Mouse (Mus musculus) heart, postnatal 25 days (tissue): ENCODE data around the gene Hes1. TPM values are rescaled to one million over a fixed set of nuclear protein-coding genes. Genes with fewer than 3 reads are reported as not detected.
A peak's percentile ranks its signal among the peaks of the same experiment; 100 is the strongest.

Experiments
- DNase-seq: peaks from one replicate; pipeline ENCODE4 v3.0.0; 2022; ENCODE audit warnings: low spot score
- intact Hi-C: fragments of 180-260 bp; cut with DNase I; formaldehyde crosslinking; loops from one replicate; pipeline ENCODE4 v1.15.1; 2025
- total RNA-seq, 2 experiments: library from RNA; stranded (reverse); gene quantifications; 2 replicates each; pipeline ENCODE4 v1.2.3; 2021

Gene Hes1
- total RNA-seq, 2 experiments from 2014 or later = 24.0 to 27.4 TPM

DNA sequence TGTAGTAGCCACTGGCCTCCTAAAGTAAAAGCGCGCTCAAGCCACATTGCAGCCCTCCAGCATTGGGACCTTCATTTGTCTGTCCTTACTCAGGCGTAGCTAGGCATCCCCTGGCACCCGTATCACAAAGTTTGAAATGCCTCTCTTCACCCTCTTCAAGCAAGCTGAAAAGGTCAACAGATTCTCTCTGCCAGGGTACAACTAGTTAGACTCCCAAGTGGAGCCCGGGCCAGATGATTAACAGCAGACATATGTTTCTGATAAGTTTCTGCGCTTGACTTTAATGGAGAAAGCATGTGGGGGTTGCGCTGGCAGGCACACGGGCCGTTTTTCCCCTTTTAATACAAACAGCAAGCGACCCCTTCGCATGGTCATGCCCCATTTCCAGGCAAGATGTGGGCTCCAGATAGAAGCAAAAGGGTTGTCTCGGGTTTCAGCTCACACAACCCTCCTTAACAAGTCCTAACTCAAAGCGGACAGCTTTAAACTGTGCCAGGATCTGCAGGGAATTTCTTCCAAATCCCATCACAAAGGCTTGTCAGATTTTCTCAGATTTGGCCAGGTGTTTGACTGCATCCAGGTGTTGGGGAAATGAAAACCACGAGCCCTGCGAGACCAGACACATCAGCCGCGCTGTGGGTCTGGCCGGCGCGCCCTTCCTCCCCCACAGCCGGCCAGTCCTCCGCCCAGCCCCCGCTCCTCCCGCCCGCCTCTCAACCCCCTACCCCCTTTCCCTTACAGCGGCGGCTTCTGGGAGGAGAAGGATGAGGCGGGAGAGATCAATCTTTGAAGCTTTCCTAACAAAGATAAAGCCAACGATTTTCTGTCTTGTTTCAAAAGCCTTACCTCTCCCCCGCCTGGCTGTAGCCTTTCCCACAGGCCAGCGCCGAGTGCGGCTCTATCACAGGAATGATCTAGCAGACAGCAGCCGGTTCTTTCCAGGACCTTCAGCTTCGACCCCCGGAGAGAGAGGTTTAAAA, 4.1 kb downstream of the Hes1 start:
- intact Hi-C loops = loop anchor here (2.0 kb wide), 1 partner anchor 168 kb away; no protein-coding TSS in a partner anchor

DNA sequence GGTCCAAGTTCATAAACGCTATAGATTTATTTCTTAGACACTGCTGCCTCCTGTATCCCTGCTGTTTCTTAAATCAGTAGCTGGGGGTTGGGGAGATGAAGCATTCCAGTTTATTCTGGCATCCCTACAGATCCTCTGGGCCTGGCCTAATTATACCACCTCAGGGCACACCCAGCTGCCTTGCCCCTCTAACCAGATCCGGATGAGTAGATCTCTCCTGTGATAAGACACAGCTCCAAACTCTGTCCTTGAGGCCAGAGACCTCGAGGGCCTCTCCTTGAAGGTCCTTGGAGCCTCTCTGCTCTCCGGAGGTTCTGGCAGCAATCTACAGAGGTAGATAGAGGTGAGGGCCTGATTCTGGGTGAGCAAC, 5.4 kb downstream of the Hes1 start:
- DNase-seq = peak; percentile 7
- intact Hi-C loops = loop anchor here (2.0 kb wide), 1 partner anchor 167 kb away; no protein-coding TSS in a partner anchor

More for the DNA sequence above, 4.1 kb downstream of the Hes1 start:
- DNase-seq = no peak

DNA sequence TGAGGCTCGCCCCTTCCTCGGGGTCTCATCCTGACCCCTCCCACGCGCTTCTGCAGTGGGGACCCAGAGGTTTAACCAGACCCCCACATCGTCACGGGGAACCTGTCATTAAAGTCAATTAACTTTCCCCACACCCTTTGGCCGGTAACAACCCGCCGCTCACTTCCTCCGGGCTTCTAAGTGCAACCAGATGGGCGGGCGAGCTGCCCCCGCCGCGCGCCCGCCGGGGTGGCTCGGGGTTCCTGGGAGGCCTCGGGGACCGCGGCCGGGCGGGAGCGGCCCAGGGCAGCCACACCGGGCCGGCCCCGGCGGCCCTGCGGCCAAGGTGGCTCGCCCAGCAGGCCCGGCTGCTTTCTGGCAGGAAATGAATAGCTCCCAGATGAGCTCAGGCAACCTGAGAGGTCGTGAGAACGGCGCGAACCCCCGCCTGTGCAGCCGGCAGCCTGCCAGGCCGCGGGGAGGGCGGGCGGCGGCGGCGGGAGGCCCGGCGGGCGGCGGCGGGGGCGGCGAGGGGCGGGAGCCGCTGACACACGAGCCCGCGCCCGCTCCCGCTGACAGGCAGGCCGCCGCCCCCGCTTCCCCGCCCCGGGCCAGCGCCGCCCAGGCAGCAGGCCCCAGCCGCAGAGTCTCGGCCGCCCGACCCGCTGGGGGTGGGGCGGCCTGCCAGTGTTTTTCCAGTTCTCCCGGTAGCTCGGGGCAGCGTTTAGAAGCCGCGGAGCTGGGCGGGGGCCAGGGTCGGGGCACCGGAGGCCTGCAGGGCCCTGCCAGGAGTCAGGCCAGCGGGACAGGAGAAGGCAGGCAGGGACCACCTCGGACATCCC, 6.0 kb downstream of the Hes1 start:
- DNase-seq = peak; percentile 84
- intact Hi-C loops = loop anchor here (2.0 kb wide), 1 partner anchor 167 kb away; no protein-coding TSS in a partner anchor

DNA sequence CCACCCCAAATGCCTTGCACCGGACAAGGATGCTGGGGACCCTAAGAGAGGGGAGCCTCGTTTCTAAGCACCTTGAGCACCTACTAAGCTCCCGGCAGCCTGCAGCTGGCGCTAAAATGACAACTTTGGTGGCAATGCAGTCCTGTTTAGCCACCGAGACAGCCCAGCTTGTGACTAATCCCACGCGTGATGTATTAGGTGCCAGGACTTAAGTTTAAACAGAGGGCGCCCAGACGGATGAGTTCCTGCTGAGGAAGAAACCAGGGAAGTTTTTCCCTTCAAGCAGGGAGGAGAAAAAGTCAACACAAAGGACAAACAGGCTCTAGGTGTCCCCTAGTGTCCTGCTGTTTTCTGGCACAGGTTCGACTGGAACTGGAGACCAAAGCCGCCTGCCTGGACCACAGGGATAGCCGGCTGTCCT, 6.6 kb downstream of the Hes1 start:
- no peak for DNase-seq
- intact Hi-C loops = no loop called here

DNA sequence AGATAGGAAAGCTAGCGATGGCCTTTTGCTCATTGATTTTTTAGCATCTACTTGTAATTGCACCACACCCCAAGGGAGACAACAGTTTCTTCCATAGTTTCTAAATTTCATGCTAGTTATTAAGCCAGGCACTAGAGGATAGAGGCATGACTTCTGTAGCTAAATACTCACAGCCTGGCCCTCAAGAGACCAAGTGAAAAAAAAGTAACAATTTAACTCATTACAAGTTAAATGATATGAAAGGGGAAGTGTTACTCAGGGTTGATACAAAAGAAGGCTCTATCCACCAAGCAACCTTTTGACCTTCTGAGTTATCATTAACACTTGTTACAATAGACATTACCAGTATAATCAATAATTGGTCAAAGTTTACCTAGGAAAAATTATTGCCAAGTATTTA, 9.1 kb downstream of the Hes1 start:
- no peak for DNase-seq
- intact Hi-C loops = no loop called here

DNA sequence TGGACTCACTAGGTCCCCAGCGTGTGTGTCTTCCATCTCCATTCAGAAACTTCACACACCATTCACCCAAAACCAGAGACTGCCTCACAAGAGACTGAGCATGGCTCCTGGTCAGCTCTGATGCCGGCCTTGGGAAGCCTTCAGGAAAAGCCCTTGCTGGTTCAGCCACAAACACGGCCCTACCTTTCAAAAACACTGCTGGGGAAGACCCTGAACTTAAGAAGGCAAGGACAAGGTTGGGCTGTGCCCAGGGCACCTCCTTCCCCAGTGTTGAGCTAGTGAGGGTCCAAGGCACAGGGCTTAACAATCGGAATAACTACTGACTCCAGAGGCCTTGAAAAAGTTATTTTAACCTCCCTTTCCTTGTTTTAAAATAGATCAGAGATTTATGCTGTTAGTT, 17.3 kb downstream of the Hes1 start:
- no peak for DNase-seq
- intact Hi-C loops = no loop called here

DNA sequence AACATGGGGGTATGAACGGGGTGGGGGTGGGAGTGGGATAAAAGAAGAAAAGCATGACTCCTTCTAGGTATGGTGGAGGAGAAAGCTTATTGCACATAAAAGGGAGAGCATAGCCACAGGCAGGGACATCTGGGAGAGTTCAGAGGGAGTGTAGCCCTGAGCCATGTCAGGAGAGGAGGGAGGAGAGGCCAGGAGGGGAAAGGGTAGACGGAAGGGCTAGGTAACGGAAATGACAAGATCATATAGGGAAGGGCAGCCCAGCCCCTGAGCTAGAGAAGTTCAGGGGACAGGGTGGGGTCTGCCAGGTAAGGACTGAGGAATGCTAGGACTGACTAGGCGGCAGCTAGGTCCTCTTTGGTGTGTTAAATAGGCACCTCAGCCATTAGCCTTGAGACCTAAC, 17.8 kb downstream of the Hes1 start:
- DNase-seq = no peak
- intact Hi-C loops = no loop called here

DNA sequence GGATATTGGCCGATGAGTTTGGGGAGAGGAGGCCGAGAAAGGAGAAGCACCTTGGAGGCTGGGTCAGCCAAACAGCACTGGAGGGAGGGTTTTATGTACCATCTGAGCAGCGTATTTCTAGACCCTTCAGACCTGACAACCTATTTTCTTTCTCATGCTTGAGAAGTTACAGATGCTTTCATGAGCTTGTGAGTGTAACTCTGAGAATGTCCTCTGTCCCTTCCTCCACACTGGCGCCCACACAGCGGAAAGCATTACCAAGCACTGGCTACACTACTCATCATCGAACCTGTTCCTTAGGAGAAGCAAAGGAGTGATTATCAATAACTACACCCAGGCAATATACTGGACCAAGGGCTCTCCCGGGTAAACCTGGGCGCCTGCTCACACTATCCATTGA, 18.8 kb downstream of the Hes1 start:
- intact Hi-C loops = no loop called here
- no peak for DNase-seq

DNA sequence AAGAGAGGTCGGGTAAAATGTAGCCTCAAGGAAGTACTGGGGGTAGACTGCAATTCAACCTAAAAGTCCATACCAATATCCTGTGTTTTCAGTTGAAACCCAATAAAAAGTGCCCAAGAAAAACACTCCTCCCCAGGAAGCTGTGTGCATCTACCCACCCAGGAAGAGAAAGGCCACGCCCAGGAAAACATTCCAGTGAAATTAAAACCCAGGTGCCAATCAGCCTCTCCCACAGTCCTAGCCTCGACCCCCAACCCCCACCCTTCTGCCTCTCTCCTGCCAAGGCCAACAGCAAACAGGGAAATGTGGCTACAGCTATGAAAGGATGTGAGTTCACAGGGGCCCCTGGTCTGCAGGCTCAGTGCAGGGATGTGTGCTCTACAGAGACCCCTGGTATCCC, 19.4 kb downstream of the Hes1 start:
- intact Hi-C loops = no loop called here
- no peak for DNase-seq

DNA sequence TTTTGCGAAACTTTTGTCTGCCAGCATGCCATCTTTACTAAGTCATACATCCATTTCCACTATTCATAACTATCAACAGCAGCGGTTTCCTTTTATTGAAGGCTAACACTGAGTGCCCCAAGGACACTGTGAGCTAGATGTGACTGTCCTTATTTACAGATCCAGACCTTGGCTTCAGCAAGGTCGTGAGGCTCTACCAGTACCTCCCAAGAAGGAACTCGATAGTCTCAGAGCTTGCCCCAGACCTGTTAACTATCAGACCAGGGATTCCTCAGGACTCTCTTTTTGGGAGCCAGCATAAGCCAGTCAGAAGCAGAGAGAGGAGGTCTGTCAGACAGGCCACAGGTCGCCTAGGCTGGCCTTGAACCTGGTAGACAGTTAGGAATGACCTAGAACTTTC, 24.5 kb downstream of the Hes1 start:
- no peak for DNase-seq
- intact Hi-C loops = no loop called here

DNA sequence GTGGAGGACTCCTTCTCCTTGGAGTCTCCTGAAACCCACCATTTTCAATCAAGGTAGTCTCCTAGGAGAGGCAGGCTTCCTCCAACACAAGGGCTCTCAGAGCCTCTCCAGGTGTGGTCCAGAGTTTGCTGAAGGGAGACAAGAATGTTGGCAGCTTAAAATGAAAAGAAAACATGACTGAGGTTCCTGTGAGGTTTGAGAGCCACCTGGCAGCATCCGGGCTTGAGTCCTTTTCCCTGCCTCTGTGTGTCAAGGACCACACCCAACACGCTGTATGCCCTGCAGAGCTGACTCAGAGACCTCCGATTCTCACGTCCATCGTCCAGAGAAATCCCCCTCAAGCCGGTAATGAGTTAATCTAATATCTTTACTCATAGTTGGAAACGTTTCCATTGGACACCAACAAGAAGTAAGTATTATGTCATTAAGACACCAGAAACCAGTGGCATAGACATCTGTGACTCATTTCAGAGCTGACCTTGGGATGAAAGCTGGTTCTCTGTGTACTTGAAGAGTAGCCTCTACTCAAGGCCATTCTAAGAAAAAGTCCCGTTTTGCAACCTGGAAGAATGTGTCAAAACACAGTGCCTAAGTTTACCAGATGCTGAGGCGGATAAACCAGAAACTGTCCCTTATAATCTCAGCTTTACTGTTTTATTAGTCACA, 26.1 kb downstream of the Hes1 start:
- intact Hi-C loops = no loop called here
- no peak for DNase-seq

DNA sequence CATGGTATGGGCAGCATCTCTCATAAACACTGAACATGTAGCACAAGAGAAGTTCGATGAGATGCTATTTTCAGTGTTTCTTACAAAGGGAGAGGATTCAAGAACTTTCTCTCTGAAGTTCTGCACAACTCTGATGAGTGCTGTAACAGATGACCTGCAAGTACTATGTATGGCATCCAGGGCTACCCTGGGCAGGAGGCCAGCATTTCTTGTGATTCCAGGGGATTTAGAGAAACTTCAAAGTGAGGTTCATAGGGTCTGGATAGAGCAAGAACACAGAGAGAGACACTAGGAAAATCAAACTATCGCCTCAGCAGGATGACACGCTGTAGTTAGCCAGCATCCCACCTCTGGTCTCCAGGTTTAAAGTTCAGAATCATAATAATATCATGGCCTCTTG, 31.9 kb downstream of the Hes1 start:
- DNase-seq = no peak

DNA sequence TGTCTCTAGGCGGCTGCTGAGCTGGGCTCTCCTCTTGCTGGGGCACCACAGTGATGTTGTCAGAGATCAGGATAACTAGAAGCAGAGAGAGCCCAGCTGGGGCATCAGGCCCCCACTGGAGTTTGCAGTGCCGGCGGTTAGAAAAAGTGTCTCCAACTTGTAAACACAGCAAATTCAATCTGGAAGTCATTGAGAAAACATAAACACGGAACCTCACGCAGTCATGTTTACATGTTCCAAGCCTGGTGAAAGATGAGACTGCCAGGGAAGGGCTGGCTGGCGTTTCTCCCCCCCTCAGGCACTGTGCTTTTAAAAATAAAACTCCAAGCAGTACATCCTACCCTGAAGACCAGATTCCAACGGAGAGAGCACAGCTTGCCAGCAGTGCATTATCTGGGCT, 32.3 kb downstream of the Hes1 start:
- no peak for DNase-seq

More for the DNA sequence above, 31.9 kb downstream of the Hes1 start:
- intact Hi-C loops = no loop called here

DNA sequence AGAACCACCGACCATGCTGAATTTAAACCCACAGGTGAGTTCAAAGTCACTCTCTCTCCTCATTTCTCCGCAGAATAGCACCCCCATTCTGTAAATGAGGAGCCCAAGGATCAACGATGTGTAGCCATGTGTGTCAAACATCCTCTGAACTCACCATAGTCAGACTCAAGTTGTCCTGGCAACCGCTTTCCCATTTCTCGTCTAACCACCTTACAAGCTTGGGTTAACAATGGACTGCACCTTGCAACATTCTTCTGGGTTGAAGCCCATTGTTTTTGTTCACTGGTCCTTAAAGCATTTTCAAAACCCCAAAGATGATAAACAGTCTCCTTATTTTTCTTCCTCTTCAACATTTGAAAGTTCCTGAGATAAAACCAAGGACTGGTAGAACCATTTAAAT, 34.9 kb downstream of the Hes1 start:
- no peak for DNase-seq
- intact Hi-C loops = no loop called here

More for the DNA sequence above, 32.3 kb downstream of the Hes1 start:
- intact Hi-C loops = no loop called here

DNA sequence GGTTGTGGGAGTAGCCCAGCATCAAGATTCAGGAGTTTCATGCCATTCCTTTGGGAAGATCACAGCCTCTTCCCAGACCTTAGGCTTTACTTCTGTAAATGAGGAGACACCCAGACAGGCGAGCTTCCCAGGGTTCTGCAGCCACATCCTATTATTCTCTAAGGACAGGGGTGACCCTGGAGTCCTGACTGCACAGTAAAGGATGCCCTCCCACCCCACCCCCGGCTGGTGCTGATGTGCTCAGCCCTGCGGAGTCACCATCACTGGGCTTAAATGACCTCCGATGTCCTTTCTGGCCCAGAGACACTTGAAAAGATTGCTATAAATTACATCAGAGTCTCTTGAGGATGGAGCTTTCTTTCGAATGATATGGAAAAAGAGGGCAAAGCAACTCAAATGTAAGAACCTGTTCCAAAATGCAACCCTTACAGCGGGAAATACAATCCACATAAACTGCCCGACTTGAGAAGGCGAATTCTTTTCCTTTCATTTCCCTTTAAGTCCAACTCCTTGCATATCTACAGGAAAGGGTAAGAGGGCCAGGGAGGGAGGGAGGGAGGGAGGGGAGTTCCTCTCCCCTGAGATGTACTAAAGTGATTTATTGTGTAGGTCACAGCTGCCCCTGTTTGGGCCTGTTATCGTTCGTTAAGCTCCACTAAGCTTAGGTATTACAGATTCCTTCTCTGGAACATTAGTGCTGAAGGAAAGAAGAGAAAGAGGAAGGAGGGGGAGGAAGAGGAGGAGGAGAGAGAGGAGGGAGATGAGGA, 38.1 kb downstream of the Hes1 start:
- DNase-seq = no peak

DNA sequence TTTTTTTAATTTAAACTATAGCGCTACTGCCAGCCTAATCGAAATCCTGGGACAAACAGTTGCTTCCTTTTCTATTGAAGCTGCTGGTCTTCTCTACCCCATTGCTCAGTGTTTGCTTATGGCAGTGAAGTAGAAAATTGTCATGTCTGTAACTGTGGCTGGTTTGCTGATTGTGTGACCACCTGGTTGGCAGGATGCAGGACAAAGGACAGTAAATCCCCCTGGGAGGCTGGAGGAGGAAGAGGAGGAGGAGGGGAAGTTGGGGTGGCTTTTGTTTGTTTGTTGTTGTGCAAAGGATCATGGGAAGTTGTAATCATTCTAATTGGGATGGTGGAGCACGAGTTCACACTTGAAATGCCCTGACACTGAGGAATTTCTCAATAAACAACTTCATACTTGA, 38.8 kb downstream of the Hes1 start:
- peak; percentile 9 for DNase-seq
- intact Hi-C loops = no loop called here

More for the DNA sequence above, 38.1 kb downstream of the Hes1 start:
- intact Hi-C loops = no loop called here

DNA sequence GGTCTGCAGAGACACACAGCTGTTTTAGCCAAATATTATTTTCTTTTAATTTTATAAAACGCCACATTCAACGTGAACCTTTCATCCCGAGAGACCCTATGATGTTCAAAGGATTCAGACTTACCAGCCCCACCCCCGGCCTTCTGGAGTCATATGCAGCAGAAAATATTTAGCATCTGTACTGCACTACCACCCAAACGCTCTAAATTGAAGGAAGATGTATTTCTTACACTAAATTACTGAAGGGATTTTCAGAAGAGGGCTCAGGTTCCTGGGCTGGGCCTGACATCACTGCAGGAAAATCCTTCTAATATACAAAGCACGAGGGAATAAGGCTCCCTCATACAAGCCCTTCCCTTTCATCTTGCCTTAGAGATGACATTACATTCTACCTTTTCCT, 39.3 kb downstream of the Hes1 start:
- DNase-seq = no peak
- intact Hi-C loops = no loop called here

DNA sequence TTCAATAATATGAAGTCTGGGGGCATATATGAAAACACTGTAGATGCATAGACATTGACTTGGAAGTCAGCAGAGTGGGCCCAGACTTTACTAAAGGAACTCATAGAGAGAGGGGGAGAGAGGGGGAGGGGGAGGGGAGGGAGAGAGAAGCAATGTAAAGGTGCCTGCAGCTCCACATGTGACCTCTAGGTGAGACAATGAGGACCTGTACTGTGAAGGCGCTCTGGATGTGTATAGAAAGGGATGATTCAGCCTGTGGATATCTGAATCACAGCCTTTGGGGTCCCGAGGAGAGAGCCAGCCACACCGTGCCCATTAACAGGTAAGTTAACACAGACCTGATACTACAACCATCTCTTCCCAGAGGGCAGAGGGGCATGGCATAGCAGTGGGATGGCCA, 40.2 kb downstream of the Hes1 start:
- intact Hi-C loops = no loop called here

DNA sequence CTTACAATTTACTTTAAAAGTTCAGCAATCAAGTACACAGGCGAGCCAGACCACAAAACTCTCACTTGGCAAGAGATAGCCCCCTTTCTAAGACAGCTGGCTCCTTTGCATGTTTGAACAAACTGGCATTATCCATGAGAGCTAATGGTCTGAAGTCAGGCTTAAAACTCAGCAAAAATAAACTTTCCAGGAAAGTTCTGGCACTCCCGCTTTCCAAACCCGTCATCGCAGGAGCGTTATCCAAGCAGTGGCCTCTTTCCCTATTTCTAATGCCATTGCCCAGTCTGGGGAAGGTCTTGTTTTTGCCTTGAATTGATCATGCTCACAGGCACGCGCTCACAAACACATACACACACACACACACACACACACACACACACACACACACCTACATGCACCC, 41.3 kb downstream of the Hes1 start:
- intact Hi-C loops = loop anchor here (5.0 kb wide), 1 partner anchor 42 kb away; no protein-coding TSS in a partner anchor
- no peak for DNase-seq

More for the DNA sequence above, 40.2 kb downstream of the Hes1 start:
- no peak for DNase-seq
